Mouse (Mus musculus) limb, embryonic 15.5 days (tissue): Measurements from ENCODE around the gene Slc16a10. TPM values are rescaled to one million over a fixed set of nuclear protein-coding genes. Genes with fewer than 3 reads are reported as not detected.
"Not testable (repeated sequence)": the region's sequence is repeated elsewhere in the genome, so short reads cannot be mapped to it uniquely, and the experiment has no call there.

Experiments
- ATAC-seq: fragments of 200-750 bp; cut with Nextera tagmentation; 2 replicates; pipeline ENCODE4 v1.8.0; 2017; ENCODE audit warnings: low read depth, moderate TSS enrichment; ENCODE audit not compliant: insufficient number of reproducible peaks, low FRiP score, low TSS enrichment
- H3K27ac ChIP-seq: fragments of 300-500 bp; sonication (generic); 2 replicates; pipeline ENCODE4 v1.5.1; 2015; ENCODE audit warnings: moderate library complexity, mild to moderate bottlenecking, inconsistent platforms
- H3K27me3 ChIP-seq: fragments of 300-500 bp; sonication (generic); 2 replicates; pipeline ENCODE4 v1.6.1; 2015; ENCODE audit warnings: inconsistent platforms
- H3K36me3 ChIP-seq: fragments of 300-500 bp; sonication (generic); 2 replicates; pipeline ENCODE4 v1.6.1; 2015; ENCODE audit warnings: inconsistent platforms
- H3K4me1 ChIP-seq: fragments of 300-500 bp; sonication (generic); 2 replicates; pipeline ENCODE4 v1.6.1; 2015; ENCODE audit warnings: inconsistent platforms
- H3K4me2 ChIP-seq: fragments of 300-500 bp; sonication (generic); 2 replicates; pipeline ENCODE4 v1.6.1; 2015; ENCODE audit warnings: mild to moderate bottlenecking, inconsistent platforms
- H3K4me3 ChIP-seq: fragments of 300-500 bp; sonication (generic); 2 replicates; pipeline ENCODE4 v1.5.1; 2015; ENCODE audit warnings: mild to moderate bottlenecking, inconsistent platforms
- H3K9ac ChIP-seq: fragments of 300-500 bp; sonication (generic); 2 replicates; pipeline ENCODE4 v1.6.1; 2015; ENCODE audit warnings: inconsistent platforms
- H3K9me3 ChIP-seq: fragments of 300-500 bp; sonication (generic); 2 replicates; pipeline ENCODE4 v1.6.1; 2016; ENCODE audit warnings: inconsistent platforms
- WGBS: fragments of 180-500 bp; shearing (Covaris S2); methylation state at CpG from one replicate; pipeline ENCODE4 v1.1.7; 2015; 5-methylcytosine and 5-hydroxymethylcytosine counted together
- polyA plus RNA-seq: library from polyadenylated mRNA; unstranded; fragments of >200 nt; fragmentation: Nextera tagmentation; extraction: Ambion mirVana; gene quantifications from 2 replicates; pipeline ENCODE4 v1.2.1, GENCODE M21; 2015

Slc16a10 gene
- polyA plus RNA-seq, 1 experiment from 2014 or later, result 7.3 TPM

DNA sequence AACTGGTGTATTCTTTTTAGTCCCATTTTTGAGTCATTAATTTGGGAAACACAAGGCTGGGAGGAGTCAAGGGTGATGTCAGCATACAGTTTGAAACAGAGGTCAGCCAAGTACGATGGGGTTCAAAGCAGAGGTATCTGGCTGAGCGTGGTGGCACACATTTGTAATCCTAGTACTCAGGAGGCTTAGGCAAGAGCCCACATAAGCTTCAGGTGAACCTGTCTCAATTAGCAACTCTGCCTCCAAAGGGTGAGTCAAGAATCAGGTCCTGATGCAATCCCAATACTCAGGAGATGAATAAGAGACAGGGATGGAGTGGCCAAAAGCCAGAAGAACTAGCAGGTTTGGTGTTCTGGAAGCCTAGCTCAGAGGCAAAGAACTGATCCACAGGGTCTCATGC, 109.2 kb downstream of the Slc16a10 start:
- H3K27ac ChIP-seq, result no peak overlapping the region
- WGBS, result 80% methylated on average over 2 of the region's 2 CpGs
- H3K9ac ChIP-seq, result no peak overlapping the region
- H3K27me3 ChIP-seq, result no peaks in the 10 kb centered on the region
- H3K36me3 ChIP-seq, result no peaks in the 10 kb centered on the region
- no peaks in the 10 kb centered on the region for H3K9me3 ChIP-seq
- no peaks in the 10 kb centered on the region for H3K4me1 ChIP-seq
- no peak overlapping the region for H3K4me2 ChIP-seq
- H3K4me3 ChIP-seq, result no peak overlapping the region
- ATAC-seq, result no peak

DNA sequence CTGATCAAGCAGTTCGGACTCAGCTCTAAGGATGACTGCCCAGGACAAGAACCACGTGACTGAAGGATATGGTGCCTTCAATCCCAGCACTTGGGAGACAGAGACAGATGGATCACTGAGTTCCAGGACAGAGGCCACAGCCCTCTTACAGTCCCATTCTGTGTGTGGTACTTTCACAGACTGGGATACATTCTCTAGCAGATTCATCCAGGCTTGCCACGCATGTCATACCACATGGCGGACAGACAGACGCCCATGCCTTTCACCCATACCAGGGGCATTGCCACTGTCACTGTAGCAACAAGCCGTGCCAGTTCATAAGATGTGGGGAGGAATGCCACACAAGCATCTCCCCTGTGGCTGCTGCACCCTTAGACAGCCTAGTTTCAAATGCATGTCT, 111.3 kb downstream of the Slc16a10 start:
- no peaks in the 10 kb centered on the region for H3K4me1 ChIP-seq
- ATAC-seq, result no peak
- H3K9me3 ChIP-seq, result no peaks in the 10 kb centered on the region
- WGBS, result 89% methylated on average over 6 of the region's 6 CpGs
- H3K9ac ChIP-seq, result no peak overlapping the region
- no peak overlapping the region for H3K27ac ChIP-seq
- no peaks in the 10 kb centered on the region for H3K36me3 ChIP-seq
- H3K4me2 ChIP-seq, result no peak overlapping the region
- no peak overlapping the region for H3K4me3 ChIP-seq
- H3K27me3 ChIP-seq, result no peaks in the 10 kb centered on the region

DNA sequence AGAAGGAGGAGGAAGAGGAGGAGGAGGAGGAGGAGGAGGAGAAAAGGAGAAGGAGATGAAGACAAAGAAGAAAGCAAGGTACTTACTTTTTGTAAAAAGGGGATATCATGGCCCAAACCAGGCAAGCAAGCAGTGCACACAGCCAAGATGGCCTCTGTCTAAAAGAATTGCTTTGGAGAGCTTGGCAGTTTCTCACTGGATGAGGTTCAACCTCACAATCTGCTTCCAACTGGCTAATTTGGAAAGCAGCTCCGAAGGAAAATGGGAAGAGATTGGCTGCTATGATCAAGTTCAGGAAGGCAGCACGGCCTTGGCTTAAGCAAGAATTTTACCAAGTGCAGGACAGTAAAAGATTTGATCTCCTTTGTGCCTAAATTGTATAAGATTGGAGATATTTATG, 112.4 kb downstream of the Slc16a10 start:
- no peaks in the 10 kb centered on the region for H3K9me3 ChIP-seq
- H3K27me3 ChIP-seq, result no peaks in the 10 kb centered on the region
- no peak overlapping the region for H3K4me2 ChIP-seq
- H3K4me1 ChIP-seq, result peaks cover 9% of the 10 kb centered on the region
- 67% methylated on average over 2 of the region's 2 CpGs for WGBS
- no peak for ATAC-seq
- H3K4me3 ChIP-seq, result no peak overlapping the region
- H3K36me3 ChIP-seq, result no peaks in the 10 kb centered on the region
- no peak overlapping the region for H3K9ac ChIP-seq
- H3K27ac ChIP-seq, result no peak overlapping the region

DNA sequence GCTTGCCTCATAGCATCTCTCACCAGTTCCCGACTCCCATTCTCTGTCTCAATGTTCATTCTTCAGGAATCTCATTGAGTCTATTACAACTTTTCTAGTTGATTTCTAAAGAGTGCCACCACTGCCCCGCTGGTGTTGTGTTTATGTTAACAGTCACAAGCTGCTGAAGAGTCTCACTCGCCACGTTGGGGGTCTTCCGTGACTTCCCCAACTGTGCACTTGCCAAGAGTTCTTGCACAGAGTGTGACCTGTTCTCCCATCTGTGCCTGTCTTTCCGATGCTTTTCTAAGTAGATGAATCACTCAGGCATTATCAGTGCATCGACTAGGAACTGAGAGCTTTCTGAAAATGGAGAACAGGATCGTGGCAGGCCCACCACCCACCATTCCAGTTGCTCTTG, 114.0 kb downstream of the Slc16a10 start:
- Histone ChIP-seq H3K9ac (no peak overlapping the region), H3K36me3 (no peaks in the 10 kb centered on the region), H3K4me1 (peaks cover 9% of the 10 kb centered on the region), H3K9me3 (no peaks in the 10 kb centered on the region), H3K27me3 (0 out of 2 replicates have a peak, but pooled peaks cover 3% of the 10 kb centered on the region), H3K27ac (no peak overlapping the region), H3K4me3 (no peak overlapping the region), H3K4me2 (no peak overlapping the region)
- ATAC-seq, result no peak
- WGBS, result 80% methylated on average over 8 of the region's 8 CpGs

DNA sequence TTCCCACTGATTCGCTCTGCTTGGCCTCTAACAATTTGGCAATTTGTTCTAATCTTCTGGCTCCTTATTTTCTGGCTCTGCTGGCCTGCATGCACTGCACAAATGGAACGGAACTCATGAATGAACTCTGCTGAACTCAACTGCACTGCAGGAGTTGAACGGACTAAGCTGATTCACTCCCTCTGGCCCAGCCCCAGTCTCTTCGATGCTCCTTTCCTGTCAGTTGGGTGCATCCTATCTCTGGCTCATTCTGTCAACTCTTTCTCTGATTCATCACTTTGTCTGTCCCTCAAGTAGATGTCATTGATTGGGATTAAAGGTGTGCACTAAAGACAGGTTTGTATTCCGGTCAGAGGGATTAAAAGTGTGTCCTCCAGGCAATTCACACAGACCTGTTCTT, 115.5 kb downstream of the Slc16a10 start:
- ATAC-seq, result no peak
- peaks cover 9% of the 10 kb centered on the region for H3K4me1 ChIP-seq

DNA sequence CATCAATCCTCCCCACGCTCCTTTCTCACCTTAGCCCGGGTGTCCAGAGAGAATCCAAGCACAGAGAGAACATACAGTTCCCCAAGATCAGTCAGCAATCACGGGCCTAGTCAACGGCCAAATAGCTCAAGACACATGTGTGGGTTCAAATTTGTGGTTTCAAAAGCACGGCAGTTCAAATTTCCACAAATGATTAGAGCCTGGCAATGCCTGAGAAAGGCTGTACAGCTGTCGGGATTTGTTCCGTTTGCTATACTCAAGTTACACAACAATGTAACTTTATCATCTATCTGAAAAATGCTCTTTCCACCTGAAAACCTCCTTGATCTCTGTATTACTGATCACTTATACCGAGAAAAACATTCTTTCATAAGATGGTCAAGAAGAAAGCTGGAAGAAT, 116.5 kb downstream of the Slc16a10 start:
- no peaks in the 10 kb centered on the region for H3K9me3 ChIP-seq
- WGBS, result 42% methylated on average over 8 of the region's 8 CpGs
- H3K27me3 ChIP-seq, result 0 out of 2 replicates have a peak, but pooled peaks cover 3% of the 10 kb centered on the region
- peak overlapping the region; percentile 60 for H3K4me3 ChIP-seq
- peaks cover 9% of the 10 kb centered on the region for H3K4me1 ChIP-seq
- no peak overlapping the region for H3K9ac ChIP-seq
- H3K27ac ChIP-seq, result peak overlapping the region; percentile 33; the same call in 1 of the 2 replicates
- peak overlapping the region; percentile 96 for H3K4me2 ChIP-seq
- H3K36me3 ChIP-seq, result no peaks in the 10 kb centered on the region
- ATAC-seq, result no peak

More for the DNA sequence above, 115.5 kb downstream of the Slc16a10 start:
- Histone ChIP-seq H3K27ac (no peak overlapping the region), H3K36me3 (no peaks in the 10 kb centered on the region), H3K9me3 (no peaks in the 10 kb centered on the region), H3K4me2 (no peak overlapping the region), H3K27me3 (0 out of 2 replicates have a peak, but pooled peaks cover 3% of the 10 kb centered on the region), H3K9ac (no peak overlapping the region), H3K4me3 (no peak overlapping the region)
- 91% methylated on average over 5 of the region's 5 CpGs for WGBS

DNA sequence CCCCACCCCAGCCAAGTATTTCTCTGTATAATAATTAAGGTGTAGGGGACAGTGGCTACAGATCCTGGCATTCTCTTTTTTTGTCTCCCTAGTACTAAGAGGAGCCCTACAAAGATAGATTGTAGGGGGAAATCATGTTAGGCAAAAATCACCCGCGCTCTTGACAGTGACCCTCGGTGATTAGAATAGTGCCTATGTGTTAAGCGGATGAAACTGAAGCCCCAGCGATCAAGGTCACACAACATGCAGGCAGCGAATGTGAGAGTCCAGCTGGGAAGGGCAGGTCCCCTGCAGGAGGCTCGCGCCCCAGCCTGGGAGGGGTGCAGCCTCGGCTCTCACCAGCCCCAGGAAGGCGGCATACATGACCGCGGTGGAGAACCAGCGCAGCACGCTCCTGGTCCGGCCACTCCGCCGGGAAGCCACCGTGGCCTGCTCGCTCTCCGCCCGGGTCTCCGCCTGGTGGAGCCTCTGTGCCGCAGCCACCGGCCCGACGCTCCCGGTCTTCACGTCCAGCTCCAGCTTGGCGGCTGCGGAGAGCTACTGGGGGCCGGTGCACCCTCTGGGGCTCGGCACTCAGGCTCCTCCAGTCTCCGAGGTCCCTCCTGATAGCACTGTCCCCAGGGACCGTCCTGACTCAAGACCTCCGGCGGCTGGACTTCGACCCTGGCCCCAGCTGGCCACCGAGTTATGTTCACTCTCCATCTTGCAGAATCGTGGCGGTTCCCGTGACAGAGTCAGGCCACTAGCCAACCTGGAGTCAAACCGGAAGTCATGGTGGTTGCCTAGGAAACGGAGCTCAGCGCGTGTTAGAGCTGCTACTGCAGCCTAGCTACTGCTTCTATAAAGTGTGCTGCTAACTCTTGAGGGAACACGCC, 117.3 kb downstream of the Slc16a10 start, which contains the start of gene Mfsd4b1:
TSS of gene Mfsd4b1 (minus strand) at position 715 of the 875 bp plus-strand sequence.
- Histone ChIP-seq H3K4me3 (peak within 1 kb of the TSS; percentile 60), H3K9ac (peak within 1 kb of the TSS; percentile 43), H3K4me2 (peak within 1 kb of the TSS; percentile 96), H3K27me3 (0 out of 2 replicates have a peak, but pooled peaks cover 3% of the 10 kb centered on the region), H3K4me1 (peaks cover 9% of the 10 kb centered on the region), H3K36me3 (no peaks in the 10 kb centered on the region), H3K27ac (peak within 1 kb of the TSS; percentile 54), H3K9me3 (no peaks in the 10 kb centered on the region)
- peak; percentile 90 for ATAC-seq
- 1% methylated on average over 46 of the region's 46 CpGs for WGBS

DNA sequence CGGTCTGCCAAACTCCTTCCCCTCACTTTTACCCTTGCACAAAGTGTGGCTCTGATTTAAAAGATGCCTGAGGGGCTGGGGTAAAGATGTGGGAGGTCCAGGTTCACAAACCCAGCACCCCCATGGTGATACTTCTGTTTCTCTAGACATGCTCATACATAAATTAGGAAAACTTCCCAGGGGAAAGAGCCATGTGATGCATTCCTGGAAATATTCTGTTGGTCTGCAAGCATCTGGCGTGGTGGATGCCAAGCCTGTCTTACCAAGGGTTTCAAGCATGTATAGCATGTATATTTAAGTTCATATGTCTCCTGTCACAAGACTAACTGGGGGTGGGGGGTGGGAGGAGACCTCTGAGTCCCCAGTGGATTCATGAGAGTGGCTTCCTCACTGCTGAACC, 121.7 kb downstream of the Slc16a10 start:
- no peak overlapping the region for H3K4me2 ChIP-seq
- ATAC-seq, result no peak
- H3K36me3 ChIP-seq, result no peaks in the 10 kb centered on the region
- H3K27ac ChIP-seq, result no peak overlapping the region
- no peak overlapping the region for H3K4me3 ChIP-seq
- H3K4me1 ChIP-seq, result peaks cover 8% of the 10 kb centered on the region
- 27% methylated on average over 2 of the region's 2 CpGs for WGBS
- H3K9me3 ChIP-seq, result no peaks in the 10 kb centered on the region
- H3K9ac ChIP-seq, result no peak overlapping the region
- 0 out of 2 replicates have a peak, but pooled peaks cover 3% of the 10 kb centered on the region for H3K27me3 ChIP-seq

DNA sequence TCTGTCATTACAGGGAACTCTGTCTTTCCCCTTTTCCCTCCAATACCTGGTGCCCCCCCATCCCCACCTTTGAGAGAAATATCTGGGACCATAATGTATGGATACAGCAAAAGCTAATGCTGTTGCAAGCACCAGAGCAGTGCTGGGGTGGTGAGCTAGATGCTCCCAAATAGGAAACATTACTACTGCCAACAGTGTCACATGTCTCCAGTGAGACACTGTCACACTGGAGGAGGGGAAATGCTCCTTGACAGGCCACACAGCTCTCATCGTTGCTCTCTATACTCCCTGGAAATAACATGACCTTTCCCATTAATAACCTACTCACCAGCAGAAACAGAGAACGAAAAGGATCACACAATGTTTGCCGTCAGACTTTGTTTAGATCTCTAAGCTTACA, 122.6 kb downstream of the Slc16a10 start:
- 80% methylated on average over 3 of the region's 3 CpGs for WGBS
- no peak for ATAC-seq
- H3K36me3 ChIP-seq, result no peaks in the 10 kb centered on the region
- H3K4me2 ChIP-seq, result no peak overlapping the region
- H3K9ac ChIP-seq, result no peak overlapping the region
- H3K27me3 ChIP-seq, result 0 out of 2 replicates have a peak, but pooled peaks cover 3% of the 10 kb centered on the region
- H3K27ac ChIP-seq, result no peak overlapping the region
- H3K9me3 ChIP-seq, result no peaks in the 10 kb centered on the region
- no peak overlapping the region for H3K4me3 ChIP-seq
- H3K4me1 ChIP-seq, result no peaks in the 10 kb centered on the region

DNA sequence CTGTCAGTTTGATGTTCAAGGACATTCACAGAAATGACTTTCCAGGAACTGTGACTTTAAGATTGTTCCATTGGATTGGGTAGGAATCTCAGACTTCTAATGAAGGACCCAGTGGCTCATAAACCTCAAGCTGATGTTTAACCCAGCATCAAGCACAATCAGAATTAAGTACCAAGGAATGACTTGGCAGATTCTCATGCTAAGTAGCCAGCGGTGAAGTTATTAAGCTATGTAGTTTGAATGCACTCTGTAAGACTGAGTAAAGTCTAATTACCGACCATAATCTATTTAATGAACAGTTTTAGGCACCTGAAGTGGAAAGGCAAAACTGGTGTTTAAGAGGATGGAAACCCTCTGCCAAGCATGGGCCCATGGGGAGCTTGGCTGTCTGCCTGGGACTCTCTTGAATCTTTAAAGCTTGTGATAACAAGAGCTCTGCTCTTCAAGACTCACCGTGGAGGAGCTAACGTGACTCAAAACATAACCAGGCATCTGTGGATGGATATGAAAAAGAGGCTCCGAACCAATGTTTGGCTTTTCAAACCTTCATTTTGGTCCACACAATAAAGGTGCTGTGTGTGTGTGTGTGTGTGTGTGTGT, 123.7 kb downstream of the Slc16a10 start:
- H3K4me3 ChIP-seq, result no peak overlapping the region
- no peak for ATAC-seq

DNA sequence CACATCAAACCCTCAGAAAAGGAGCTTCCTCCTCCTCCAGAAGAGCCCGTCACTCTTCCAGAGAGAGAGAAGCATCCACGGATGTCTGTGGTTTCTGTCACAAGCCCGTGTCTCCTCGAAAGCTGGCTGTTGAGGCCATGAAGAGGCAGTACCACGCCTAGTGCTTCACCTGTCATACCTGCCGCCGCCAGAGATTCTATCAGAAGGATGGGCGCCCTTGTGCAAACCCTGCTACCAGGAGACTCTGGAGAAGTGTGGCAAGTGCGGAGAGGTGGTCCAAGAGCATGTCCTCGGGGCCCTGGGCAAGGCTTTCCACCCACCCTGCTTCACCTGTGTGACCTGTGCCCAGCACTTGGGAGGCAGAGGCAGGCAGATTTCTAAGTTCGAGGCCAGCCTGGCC, 132.5 kb downstream of the Slc16a10 start:
- no peaks in the 10 kb centered on the region for H3K36me3 ChIP-seq
- H3K27me3 ChIP-seq, result no peaks in the 10 kb centered on the region
- 89% methylated on average over 11 of the region's 11 CpGs for WGBS
- H3K9ac ChIP-seq, result no peak overlapping the region
- no peaks in the 10 kb centered on the region for H3K9me3 ChIP-seq
- no peak overlapping the region for H3K27ac ChIP-seq
- H3K4me2 ChIP-seq, result no peak overlapping the region
- ATAC-seq, result no peak
- H3K4me3 ChIP-seq, result no peak overlapping the region
- peaks cover 9% of the 10 kb centered on the region; the same call in 1 of the 2 replicates for H3K4me1 ChIP-seq

More for the DNA sequence above, 123.7 kb downstream of the Slc16a10 start:
- 77% methylated on average over 5 of the region's 5 CpGs for WGBS
- Histone ChIP-seq H3K36me3 (no peaks in the 10 kb centered on the region), H3K27me3 (0 out of 2 replicates have a peak, but pooled peaks cover 3% of the 10 kb centered on the region), H3K9ac (no peak overlapping the region), H3K4me2 (no peak overlapping the region), H3K9me3 (no peaks in the 10 kb centered on the region), H3K4me1 (no peaks in the 10 kb centered on the region), H3K27ac (no peak overlapping the region)

DNA sequence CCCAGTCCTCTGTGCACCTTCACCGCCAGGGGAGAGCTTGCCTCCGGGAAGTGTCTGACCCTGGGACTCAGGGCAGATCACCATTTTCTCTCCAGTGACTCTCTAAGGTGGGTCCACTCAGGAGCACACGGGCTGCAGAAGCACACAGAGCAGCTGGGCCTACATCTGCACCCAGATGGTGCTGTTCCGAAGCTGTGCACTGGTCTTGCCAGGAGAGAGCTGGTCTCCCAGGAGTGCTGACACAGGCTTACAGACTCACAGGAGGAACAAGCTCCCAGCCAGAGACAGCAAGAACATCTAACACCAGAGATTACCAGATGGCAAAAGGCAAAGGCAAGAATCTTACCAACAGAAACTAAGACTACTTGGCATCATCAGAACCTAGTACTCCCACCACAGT, 133.2 kb downstream of the Slc16a10 start:
- not testable (repeated sequence) for H3K27me3 ChIP-seq, H3K9me3 ChIP-seq, H3K36me3 ChIP-seq, H3K9ac ChIP-seq, H3K27ac ChIP-seq, H3K4me2 ChIP-seq, ATAC-seq, H3K4me1 ChIP-seq, H3K4me3 ChIP-seq
- WGBS, result 79% methylated on average over 4 of the region's 4 CpGs
